Mouse (Mus musculus) liver, adult (tissue): ENCODE measurements at regions not wholly inside any gene's neighbourhood (a gene's known extent, or its start where the extent isn't known, plus 50 kb on each side); places are given as distances from the start of the nearest gene placed in this dataset.

Source experiments
- GATA4 ChIP-seq: IDR thresholded peaks from 2 replicates; pipeline ENCODE4 v1.6.1; 2014; ENCODE audit warnings: mild to moderate bottlenecking, low read length; ENCODE audit not compliant: insufficient replicate concordance

DNA sequence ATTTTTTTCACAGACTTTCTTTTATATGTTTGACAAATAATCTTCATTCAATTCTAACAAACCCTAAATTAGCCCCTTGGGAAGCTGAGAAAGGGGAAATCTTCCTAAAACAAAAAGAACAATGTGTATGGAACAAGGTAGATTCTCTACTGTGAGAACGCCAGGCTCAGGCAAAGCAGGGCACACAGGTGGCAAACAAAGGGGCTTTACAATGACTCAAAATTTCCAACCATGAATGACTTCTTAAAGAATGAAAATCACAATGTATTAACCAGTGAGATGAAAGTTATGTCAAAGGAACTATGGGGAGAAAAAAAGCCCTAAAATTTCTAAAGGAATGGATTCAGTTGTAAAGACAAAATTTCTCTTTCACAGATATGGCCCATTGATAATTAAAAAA lies 262.3 kb downstream of the Kcnj2 start:
- TF ChIP-seq GATA4: no peak

- no peak for TF ChIP-seq GATA4
Measured at GRCm38 (mm10) chr11:111331592-111331991, 265.6 kb downstream of the Kcnj2 start.

DNA sequence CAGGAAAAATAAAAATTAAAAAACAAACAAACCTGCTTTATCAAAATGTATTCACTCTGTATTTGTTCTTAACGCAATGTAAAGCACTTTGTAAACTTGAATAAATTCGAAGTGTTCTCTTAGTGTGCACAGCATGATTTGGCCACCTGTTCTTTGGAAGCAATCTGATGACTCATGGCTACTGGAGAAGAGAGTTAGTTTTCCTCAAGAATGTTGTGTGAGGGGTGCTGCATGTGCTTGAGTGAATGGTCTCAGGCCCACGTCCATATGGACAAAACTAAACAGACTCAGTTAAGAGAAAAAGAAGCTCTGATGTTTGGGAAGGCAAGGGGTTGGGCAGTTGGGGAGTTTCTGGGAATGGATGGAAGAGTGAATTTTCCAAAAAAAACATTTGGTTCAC lies 267.1 kb downstream of the Kcnj2 start:
- no peak for TF ChIP-seq GATA4

DNA sequence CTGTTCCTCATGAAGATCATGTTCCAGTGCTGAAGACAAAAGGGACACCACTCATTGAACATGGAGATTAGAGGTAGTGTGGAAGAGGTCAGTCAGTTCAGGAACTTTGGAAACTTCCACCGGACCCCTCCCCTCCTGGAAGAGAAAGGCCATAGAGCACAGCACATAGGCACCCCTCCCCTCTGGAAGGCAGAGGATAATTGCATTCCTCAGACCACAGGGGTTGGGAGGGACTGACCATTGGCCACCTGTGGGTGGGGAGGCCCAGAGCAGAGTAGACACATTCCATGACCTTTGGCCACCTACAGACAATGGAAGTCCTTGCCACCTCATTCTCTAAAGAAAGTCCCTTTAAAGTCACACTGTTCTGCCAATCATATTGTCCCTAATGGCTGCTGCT lies 281.6 kb downstream of the Kcnj2 start:
- no peak for TF ChIP-seq GATA4

- TF ChIP-seq GATA4: no peak
Measured at GRCm38 (mm10) chr11:111350028-111350427, 284.1 kb downstream of the Kcnj2 start.

- no peak for TF ChIP-seq GATA4
Measured at GRCm38 (mm10) chr11:111363363-111363762, 297.4 kb downstream of the Kcnj2 start.

DNA sequence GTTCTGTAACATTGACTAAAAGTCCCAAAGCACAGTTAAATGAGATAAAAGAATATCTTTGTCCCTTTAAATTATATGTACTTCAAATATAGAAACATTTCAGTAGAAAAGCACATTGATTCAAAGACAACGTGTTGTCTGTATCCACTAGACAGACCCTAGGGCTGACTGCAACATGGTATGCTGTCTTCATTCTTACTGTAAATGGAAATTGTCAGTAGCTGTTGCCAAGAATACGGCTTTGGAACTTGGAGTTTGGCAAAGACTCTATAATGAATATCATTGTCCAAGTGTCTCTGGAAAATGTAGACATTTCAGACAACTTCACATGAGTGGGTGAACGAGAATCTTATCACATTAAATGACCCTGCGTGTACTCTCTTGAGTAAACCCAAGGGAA lies 311.2 kb downstream of the Kcnj2 start:
- no peak for TF ChIP-seq GATA4

DNA sequence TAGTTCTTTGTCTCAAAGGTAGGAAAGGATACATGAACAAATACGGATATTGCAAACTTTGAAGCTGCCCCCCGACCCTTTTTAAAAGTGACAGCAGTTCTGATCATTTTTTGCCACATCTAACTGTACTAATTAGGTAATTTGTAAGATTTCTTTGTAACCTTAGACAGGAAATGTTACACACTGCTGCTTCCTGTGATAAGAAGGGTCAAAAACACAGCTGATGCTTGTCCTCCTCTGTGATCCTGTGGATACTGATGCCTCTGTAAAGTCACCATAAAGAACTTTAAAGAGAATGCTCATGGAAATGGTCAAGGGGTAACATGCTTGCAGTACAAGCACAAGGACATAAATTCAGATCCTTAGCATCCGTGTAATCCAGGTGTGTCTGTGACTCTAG lies 313.9 kb downstream of the Kcnj2 start:
- no peak for TF ChIP-seq GATA4

DNA sequence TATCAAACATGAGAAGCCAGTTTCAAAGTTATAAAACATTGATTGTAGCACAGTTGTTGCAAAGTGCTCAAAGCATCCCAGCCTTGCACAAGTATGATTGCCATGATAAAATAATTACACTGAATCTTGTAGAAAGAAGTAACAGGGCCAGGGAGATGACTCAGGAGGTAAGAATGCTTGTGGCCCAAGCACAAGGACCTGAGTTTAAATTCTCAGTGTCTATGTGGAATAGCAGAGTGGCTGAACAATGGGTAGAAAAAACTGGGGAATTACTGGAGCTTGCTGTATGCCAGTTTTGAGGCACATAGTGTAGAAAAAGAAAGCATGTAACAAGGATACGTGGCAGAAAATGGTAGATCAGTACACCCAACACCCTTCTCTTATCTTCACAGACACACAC lies 332.7 kb downstream of the Kcnj2 start:
- no peak for TF ChIP-seq GATA4

GRCm38 (mm10) chr11:111409266-111409665 lies 343.3 kb downstream of the Kcnj2 start:
- TF ChIP-seq GATA4: no peak

- no peak for TF ChIP-seq GATA4
Measured at GRCm38 (mm10) chr11:111424871-111425270, 358.9 kb downstream of the Kcnj2 start.

DNA sequence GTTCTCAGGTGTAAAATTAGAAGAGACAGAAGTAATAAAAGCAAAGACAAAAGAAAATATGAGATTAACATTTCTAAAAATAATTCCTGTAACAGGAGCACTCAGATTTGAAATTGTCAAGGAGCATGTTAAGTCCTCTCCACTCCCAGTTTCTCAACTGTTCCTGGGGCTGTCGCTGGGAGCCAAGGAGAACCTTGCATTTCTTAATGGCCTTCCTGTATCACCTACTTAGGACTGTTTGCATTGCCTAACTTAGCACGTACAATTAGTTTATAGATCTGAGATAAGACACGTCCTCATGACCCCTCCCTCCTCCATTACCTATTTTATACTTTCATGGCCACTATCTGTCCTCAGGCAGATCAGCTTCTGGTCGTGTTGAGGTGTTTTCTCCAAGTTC lies 360.8 kb downstream of the Kcnj2 start:
- TF ChIP-seq GATA4: no peak

DNA sequence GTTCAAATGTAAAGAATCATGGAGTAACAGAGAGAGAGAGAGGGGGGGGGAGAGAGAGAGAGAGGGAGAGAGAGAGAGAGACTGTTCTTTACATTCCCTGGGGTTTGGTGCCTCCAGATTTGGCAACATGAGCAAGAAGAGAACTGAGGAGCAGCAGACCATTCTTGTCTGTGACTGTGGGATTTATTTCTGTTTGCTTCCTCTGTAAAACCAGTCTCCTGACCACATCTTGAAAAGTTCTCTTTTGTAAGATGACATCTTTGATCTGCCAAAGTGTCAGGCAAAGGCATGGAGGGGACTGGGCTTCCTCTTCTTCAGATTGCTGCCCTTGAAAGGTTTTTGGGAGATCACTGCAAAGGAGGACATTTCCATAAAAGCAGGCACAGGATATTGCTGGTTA lies 376.3 kb downstream of the Kcnj2 start:
- TF ChIP-seq GATA4: no peak

DNA sequence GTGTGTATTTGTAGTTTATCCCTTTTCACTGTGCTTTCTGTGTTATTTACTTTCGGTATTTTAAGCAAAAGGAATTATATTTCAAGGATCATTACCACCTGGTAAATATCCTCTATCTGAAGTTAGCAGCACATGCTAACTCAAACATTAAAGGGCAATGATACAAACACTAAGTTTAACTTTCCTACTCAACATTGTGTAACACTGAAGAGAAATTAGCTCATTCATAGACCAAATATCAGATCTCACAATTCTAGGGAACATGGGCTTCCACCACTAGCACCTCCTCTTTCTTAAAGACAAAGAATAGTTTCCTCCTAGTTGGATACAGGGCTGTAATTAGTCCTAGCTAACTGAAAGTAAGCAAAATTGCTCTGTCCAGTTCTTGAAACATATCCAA lies 377.4 kb downstream of the Kcnj2 start:
- no peak for TF ChIP-seq GATA4

- no peak for TF ChIP-seq GATA4
Measured at GRCm38 (mm10) chr11:111444791-111445190, 378.8 kb downstream of the Kcnj2 start.

DNA sequence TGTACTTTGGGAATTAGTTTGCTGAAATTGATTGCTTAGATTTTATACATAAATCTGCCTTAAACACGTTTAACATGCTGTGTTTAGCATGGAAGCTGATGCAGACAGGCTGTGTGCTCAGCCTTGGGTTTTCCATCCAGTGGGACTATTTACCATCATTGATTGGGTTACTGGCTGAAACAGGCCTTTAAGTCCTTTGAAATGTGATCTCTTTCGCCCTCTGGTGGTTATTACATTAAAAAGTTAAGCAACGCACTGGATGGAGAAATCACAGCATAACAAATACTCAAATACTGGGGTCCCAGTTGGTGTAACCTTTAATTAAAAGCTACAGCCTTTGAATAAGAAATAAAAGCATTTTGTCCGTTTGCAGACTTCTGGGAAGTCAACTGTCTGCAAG lies 379.8 kb downstream of the Kcnj2 start:
- no peak for TF ChIP-seq GATA4

DNA sequence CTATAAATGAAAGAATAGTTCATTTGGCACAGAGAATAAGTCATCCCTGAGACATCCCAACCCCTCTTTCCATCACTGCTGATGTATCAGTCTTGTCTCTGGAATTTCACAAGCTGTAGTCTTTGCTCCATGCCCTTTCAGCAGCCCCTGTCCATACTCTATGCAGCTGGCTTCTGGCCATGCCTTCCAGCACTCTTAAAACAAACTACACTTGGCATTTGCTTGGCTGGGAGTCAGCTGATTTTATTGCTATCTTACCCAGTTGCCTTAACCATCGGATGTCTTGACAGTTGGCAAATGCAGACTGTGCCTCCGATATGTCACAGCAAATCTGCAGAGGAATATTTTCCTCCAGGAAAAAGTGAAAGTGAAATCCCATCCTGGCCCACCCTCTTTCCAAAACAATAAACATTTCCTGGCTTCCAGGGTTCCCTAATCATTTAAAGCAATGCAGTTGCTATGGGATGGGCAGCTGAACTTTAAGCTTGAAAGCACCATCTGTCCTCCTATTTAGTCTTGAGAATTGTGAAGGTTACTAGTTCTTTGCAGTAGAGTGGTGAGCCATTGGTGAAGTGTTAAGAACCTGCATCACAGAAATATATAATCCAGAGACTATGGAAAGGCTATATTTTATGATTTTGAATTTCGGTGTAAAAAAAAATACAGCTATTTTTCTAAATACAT lies 385.0 kb downstream of the Kcnj2 start:
- no peak for TF ChIP-seq GATA4
